Mouse (Mus musculus) erythroblast, embryonic 14.5 days (primary cell): Measurements from ENCODE around the gene Serinc4. TPM values are rescaled to one million over a fixed set of nuclear protein-coding genes. Genes with fewer than 3 reads are reported as not detected.

Source experiments
- H3K27me3 ChIP-seq: 2 replicates; pipeline ENCODE4 v1.6.1; 2012; ENCODE audit warnings: inconsistent platforms; ENCODE audit not compliant: control insufficient read depth
- H3K36me3 ChIP-seq: 2 replicates; pipeline ENCODE4 v1.6.1; 2012; ENCODE audit warnings: mild to moderate bottlenecking, inconsistent platforms; ENCODE audit not compliant: control insufficient read depth
- H3K4me1 ChIP-seq: 2 replicates; pipeline ENCODE4 v1.6.1; 2012; ENCODE audit warnings: inconsistent platforms; ENCODE audit not compliant: control insufficient read depth
- H3K4me3 ChIP-seq: replicated peaks from 2 replicates; pipeline ENCODE3; 2012; ENCODE audit warnings: moderate library complexity, mild to moderate bottlenecking, inconsistent platforms
- H3K9me3 ChIP-seq: 2 replicates; pipeline ENCODE4 v1.6.1; 2012; ENCODE audit warnings: low read length, inconsistent platforms, mixed read lengths; ENCODE audit not compliant: control insufficient read depth
- GATA1 ChIP-seq: IDR thresholded peaks from 2 replicates; pipeline ENCODE4 v1.6.1; 2012; ENCODE audit warnings: low read length, inconsistent platforms, mixed read lengths
- TAL1 ChIP-seq: IDR thresholded peaks from 3 replicates; pipeline ENCODE4 v1.6.1; 2012; ENCODE audit warnings: low read length, inconsistent platforms, mixed read lengths
- polyA plus RNA-seq: library from polyadenylated mRNA; stranded (reverse); fragments of >175 nt; gene quantifications from 2 replicates; pipeline ENCODE4 v1.2.3, GENCODE M21; 2012

The Serinc4 gene
- polyA plus RNA-seq, 1 experiment, result not detected

GRCm38 (mm10) chr2:121460071-121460470 is 3.5 kb upstream of the Serinc4 start:
- H3K9me3 ChIP-seq, result no peaks in the 10 kb centered on the region
- no peak for TF ChIP-seq TAL1
- TF ChIP-seq GATA1, result no peak
- no peak overlapping the region for H3K4me3 ChIP-seq
- peaks cover 30% of the 10 kb centered on the region for H3K4me1 ChIP-seq
- peaks cover 32% of the 10 kb centered on the region for H3K36me3 ChIP-seq
- no peaks in the 10 kb centered on the region for H3K27me3 ChIP-seq

DNA sequence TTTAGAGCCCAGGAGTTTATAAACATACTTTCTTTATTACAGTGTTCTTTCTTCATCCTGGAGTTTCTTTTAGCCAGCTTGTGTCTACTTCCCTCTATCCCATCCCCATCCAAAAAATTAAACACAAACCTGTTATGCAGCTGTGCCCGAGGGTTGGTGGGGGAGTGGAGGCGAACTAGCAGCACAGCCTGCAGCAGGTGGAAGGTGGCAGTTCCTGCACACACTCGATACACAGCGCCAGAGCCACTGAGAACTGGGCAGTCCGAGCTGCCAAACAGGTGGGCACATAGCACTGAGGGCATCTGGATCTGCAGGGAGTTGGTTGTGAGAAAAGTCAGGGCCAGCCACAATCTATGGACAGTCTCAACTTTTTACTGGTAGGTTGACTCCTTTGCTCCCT is 1.0 kb downstream of the Serinc4 start:
- Histone ChIP-seq H3K4me1 (peaks cover 45% of the 10 kb centered on the region), H3K36me3 (peaks cover 60% of the 10 kb centered on the region), H3K4me3 (no peak overlapping the region), H3K9me3 (no peaks in the 10 kb centered on the region), H3K27me3 (no peaks in the 10 kb centered on the region)
- TF ChIP-seq GATA1 (no peak), TAL1 (no peak)

DNA sequence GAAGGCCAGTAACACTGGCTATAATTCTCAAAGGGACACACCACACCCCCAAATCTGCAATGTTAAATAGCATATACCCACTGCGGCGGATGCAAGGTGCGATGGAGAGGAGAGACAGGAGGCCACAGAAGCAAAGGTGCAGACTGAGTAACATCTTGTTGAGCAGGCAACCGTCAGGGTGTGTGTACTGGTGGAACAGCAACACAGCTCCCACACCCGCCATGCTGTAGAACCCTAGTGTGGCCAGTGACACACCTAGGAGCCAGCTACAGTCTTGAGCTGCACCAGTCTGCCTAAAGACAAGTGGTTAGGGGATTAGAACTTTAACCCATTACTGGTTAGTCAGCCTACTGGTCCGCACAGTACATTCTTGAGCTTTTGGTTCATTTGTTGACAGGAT is 2.7 kb downstream of the Serinc4 start:
- peaks cover 53% of the 10 kb centered on the region for H3K4me1 ChIP-seq
- TF ChIP-seq GATA1 (no peak), TAL1 (no peak)
- no peaks in the 10 kb centered on the region for H3K9me3 ChIP-seq
- peaks cover 49% of the 10 kb centered on the region for H3K36me3 ChIP-seq
- H3K4me3 ChIP-seq, result no peak overlapping the region
- no peaks in the 10 kb centered on the region for H3K27me3 ChIP-seq

- Histone ChIP-seq H3K27me3 (no peaks in the 10 kb centered on the region), H3K36me3 (peaks cover 41% of the 10 kb centered on the region), H3K9me3 (no peaks in the 10 kb centered on the region), H3K4me1 (peaks cover 53% of the 10 kb centered on the region), H3K4me3 (no peak within 1 kb of the TSS)
- no peak for TF ChIP-seq GATA1
Measured at GRCm38 (mm10) chr2:121452990-121453389, 3.6 kb downstream of the Serinc4 start, which contains the start of gene Hypk. Gene Hypk, plus strand, starts transcription at chr2:121453290.

- TF ChIP-seq GATA1, result no peak
- no peak for TF ChIP-seq TAL1
- no peaks in the 10 kb centered on the region for H3K9me3 ChIP-seq
- no peak overlapping the region for H3K4me3 ChIP-seq
- H3K4me1 ChIP-seq, result peaks cover 52% of the 10 kb centered on the region
- H3K27me3 ChIP-seq, result no peaks in the 10 kb centered on the region
- H3K36me3 ChIP-seq, result peaks cover 41% of the 10 kb centered on the region
Measured at GRCm38 (mm10) chr2:121452361-121452760, 4.2 kb downstream of the Serinc4 start.

DNA sequence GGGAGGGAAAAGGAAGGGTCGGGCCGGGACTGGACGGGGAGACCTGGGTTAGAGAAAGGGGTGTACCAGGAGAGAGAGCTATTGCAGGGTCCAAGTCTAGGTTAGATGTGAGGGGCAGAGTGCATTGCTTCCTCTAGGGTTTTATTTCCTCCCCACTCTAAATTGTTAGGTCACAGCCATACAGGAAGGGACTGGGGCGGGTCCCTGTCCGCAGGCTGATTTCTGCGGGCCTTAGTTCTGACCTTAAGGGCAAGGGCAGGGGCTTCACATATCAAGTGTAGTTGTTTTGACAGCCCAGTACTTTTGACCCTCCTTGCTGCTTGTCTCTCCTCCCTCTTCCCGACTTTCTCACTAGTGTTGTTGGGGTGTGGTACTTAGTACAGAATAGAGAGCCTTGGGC is 6.5 kb downstream of the Serinc4 start:
- Histone ChIP-seq H3K27me3 (no peaks in the 10 kb centered on the region), H3K36me3 (peaks cover 37% of the 10 kb centered on the region), H3K4me3 (peak overlapping the region; percentile 87), H3K9me3 (no peaks in the 10 kb centered on the region), H3K4me1 (peaks cover 40% of the 10 kb centered on the region)
- TF ChIP-seq TAL1 (no peak), GATA1 (no peak)

- Histone ChIP-seq H3K4me3 (peak overlapping the region; percentile 87), H3K4me1 (peaks cover 41% of the 10 kb centered on the region), H3K9me3 (no peaks in the 10 kb centered on the region), H3K27me3 (no peaks in the 10 kb centered on the region), H3K36me3 (peaks cover 34% of the 10 kb centered on the region)
- no peak for TF ChIP-seq GATA1
- TF ChIP-seq TAL1, result no peak
Measured at GRCm38 (mm10) chr2:121449545-121450011, 7.0 kb downstream of the Serinc4 start.

DNA sequence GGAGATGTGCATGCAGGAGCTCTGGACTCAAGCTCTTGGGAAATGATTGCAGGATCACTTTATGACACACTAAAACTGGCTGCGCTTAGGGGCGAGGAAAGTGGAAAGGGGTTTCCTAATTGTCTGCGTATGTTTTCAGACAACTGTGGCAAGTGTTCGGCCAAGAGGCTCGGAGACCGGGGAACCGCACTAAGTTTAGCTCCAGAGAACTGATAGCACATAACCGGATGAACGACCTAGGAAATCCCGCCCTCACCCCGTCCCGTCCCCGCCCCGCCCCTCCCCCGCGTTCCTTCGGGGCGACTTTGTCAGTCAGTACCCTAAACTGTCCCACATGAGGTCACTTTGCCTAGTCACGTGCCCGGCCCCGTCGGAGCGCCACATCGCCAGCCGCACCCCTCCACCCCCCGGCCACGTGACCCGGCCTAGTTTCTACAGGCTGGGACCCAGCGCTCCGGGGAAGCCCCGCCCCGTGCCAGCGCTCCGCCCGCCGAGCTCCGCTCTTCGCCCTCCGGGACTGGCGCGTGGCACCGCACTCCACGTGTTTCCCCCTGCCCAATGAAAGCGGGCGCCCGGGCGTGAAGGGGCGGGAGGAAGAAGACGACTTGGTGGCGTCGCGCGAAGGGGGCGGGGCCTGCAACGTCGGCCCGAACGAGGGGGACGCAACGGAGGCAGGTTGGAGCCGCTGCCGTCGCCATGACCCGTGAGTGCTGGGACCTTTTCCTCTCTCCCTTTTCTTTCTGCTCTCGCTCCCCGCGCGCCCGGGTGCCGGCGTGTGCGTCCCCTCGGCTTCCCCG is 7.6 kb downstream of the Serinc4 start, which contains the start of gene Serf2:
Gene Serf2, plus strand, starts transcription at position 457 of the 797 bp plus-strand sequence.
- peak within 1 kb of the TSS; percentile 87 for H3K4me3 ChIP-seq
- H3K4me1 ChIP-seq, result peaks cover 40% of the 10 kb centered on the region
- TF ChIP-seq GATA1 (no peak), TAL1 (no peak)
- peaks cover 32% of the 10 kb centered on the region for H3K36me3 ChIP-seq
- peaks cover 4% of the 10 kb centered on the region for H3K27me3 ChIP-seq
- no peaks in the 10 kb centered on the region for H3K9me3 ChIP-seq

DNA sequence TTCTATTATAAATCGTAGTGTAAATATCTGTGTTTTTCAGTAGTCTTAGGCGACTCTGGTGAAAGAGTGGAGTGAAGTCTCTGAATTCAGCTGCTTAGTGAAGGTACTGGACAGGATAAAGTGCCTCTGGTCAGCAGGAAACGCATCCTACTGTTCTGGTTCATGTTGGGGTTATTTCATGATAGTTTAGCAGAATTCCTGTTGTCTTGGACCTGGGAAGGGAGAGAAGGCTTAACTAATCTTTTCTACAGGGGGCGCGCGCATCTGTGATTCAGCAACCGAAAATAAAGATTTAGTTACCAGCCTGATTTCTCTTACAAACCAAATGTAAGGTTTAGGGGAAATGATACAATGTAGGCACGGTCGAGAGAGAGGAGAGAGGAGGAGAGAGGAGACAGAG is 8.4 kb downstream of the Serinc4 start:
- peaks cover 40% of the 10 kb centered on the region for H3K4me1 ChIP-seq
- H3K36me3 ChIP-seq, result peaks cover 25% of the 10 kb centered on the region
- H3K4me3 ChIP-seq, result peak overlapping the region; percentile 87
- H3K9me3 ChIP-seq, result no peaks in the 10 kb centered on the region
- peaks cover 5% of the 10 kb centered on the region for H3K27me3 ChIP-seq
- TF ChIP-seq TAL1 (no peak), GATA1 (no peak)
